Mouse (Mus musculus) cerebral cortex, adult 2 months (tissue): Measurements from ENCODE around the gene Nepn.

Source experiments
- WGBS: fragments of 180-500 bp; shearing (Covaris S2); methylation state at CpG from one replicate; pipeline ENCODE4 v1.1.7; 2018; 5-methylcytosine and 5-hydroxymethylcytosine counted together

The Nepn gene

GRCm38 (mm10) chr10:52388922-52389430, at the start of gene Nepn:
Gene Nepn, plus strand, starts transcription at chr10:52388972.
- 81% methylated on average over 5 of the region's 5 CpGs for WGBS

- 87% methylated on average over 4 of the region's 4 CpGs for WGBS
Measured at GRCm38 (mm10) chr10:52343324-52343723, 45.4 kb upstream of the Nepn start.

GRCm38 (mm10) chr10:52353184-52353583, 35.6 kb upstream of the Nepn start:
- 76% methylated on average over 9 of the region's 9 CpGs for WGBS

DNA sequence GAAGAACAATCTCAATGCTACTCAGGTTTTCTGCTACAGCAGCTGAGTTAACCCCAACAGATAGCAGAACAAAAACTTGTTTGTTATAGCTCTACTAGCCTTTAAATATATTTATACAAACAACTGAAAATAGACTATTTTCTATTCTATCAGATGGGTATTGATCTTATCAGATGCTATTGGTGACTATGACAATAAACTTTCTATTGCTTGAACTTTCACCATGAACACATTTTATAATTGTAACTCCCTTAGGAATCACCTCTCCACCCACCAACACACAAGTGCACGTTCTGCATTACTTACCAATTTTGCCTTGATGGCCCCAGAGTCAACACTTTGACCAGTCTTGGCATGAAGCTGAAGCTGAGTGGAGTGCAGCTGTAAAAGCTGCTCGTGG, 30.3 kb upstream of the Nepn start, which contains the start of gene Gm26741:
Gene Gm26741 (plus strand): TSS at position 301 of the 400 bp plus-strand sequence.
- WGBS, result 84% methylated on average over 2 of the region's 2 CpGs

GRCm38 (mm10) chr10:52360241-52360735, 28.5 kb upstream of the Nepn start:
- WGBS, result 88% methylated on average over 4 of the region's 4 CpGs

DNA sequence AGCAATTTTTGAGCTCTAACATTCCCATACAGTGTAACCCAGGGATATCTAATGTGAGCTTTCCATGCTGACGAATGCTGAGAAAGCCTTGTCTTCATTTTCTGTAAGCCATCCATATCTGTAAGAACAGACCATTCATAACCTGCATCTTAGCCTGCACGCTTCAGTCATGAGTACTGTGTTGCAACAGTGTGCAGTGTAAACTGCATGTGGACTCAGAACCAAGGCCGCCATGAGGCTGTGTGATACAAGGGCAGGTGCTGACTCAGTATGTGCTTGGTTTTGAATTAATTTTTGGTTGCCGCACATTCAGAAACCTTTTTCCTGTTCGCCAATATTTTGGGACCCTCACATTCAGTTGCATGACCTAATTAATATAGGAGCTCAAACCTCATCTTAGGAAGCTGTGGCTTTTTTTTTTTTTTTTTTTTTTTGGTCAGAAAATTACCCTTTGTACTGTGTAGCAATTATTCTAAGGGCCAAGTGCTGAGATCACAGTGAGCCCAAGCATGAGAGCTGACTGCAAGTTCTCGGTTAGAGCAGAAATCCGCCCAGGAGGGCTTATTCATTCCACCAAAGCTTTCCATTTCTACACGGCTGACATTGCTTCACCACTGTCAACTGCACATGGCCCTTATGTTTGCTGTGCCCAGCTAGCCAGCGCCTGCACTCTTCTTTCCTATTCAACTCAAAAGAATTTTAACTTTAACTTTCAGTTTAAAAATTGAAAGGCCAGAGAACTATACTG, 27.7 kb upstream of the Nepn start:
- WGBS, result 85% methylated on average over 9 of the region's 9 CpGs

DNA sequence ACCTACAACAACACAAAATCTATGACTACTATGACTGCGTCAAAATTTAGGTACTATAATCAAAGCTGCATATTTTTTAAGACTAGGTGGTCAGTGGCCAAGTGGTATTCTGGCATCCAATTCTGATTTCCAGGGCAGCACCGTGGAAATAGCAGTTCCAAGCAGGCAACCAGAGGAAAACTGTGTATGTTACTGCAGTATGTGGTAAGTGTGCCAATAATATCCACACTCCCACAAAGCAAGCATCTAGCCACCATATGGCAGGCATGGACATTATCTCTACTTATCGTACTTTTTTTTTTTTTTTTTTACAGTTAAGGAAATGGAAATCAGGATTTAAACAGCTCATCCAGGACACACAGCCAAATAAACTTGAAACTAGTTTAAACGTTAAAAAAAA, 20.4 kb upstream of the Nepn start:
- WGBS, result 60% methylated on average over 4 of the region's 4 CpGs

DNA sequence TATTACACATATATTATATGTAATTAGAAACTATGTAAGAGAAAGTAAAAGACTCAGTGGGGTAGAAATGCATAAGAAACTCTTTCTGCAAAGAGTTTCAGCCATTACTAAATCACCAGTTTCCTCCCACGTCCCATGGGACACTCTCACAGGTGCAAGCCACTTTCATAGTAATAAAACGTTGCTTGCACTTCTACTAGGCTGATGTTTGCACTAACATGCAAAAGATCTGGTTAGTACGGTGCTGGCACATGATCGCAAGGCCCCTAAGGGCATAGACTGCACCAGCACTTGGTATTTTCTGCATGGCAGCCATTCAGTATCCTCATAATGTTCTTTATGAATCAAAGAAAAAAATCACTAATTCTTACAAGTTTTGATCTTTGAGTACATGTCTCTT, 14.9 kb upstream of the Nepn start:
- WGBS, result 78% methylated on average over 4 of the region's 4 CpGs

DNA sequence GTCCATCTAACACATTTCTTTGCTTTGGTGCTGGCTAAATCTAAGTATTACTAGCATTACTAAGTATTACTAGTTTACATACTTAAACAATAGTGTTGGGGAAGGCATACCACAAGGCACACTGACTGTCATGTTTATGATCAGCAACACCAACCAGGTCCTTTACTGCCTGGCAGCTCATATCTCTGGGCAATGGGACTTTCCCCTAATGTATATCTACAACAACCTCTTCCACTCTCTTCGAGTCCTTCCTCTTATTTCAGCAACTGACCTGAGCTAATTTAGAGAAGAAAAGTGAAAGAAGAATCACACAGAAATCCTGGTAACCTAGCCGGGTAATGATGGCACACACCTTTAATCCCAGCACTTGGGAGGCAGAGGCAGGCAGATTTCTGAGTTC, 12.3 kb upstream of the Nepn start:
- 88% methylated on average over 2 of the region's 2 CpGs for WGBS

- 88% methylated on average over 2 of the region's 2 CpGs for WGBS
Measured at GRCm38 (mm10) chr10:52377813-52378212, 11.0 kb upstream of the Nepn start.

- 0% methylated on average over 19 of the region's 19 CpGs for WGBS
Measured at GRCm38 (mm10) chr10:52381321-52381801, 7.4 kb upstream of the Nepn start.

DNA sequence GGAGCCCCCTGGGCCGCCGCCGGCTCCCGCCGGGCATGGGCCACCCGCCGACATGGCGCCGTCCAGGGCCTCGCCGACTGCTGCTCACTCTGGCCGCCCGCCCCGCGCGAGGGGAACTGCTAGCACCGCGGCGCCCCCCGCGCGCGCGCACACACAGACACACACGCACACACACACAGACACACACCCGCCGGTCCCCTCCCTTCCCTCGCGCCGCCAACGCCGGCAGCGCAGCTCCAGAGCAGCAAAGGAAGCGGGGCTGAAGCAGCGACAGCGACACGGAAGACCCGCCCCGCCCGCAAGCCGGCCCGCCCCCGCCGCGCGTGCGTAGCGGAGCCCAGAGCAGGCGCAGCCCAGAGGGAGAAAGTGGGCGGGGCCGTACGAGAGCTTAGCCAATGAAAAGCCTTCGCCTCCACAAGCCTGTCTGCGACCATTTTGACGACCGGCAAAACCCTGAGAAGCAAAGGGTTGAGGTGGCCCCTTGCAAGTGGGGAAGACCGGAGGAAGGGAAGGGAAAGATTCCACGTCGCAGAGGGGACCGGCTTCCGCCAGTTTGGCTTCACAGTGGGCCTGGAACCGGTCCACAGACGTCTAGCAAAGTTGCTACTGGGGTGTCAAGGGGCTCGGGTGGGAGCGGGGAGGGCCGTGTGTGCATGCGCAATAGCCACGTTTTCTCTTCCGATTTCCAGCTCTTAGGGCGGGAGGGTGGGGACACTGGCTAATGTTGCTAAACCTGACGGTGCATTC, 6.8 kb upstream of the Nepn start, which contains the start of gene Gopc:
Gene Gopc (minus strand): TSS at position 280 of the 747 bp plus-strand sequence.
- WGBS, result 1% methylated on average over 70 of the region's 71 CpGs

GRCm38 (mm10) chr10:52383022-52383421, 5.8 kb upstream of the Nepn start:
- WGBS, result 80% methylated on average over 6 of the region's 6 CpGs

DNA sequence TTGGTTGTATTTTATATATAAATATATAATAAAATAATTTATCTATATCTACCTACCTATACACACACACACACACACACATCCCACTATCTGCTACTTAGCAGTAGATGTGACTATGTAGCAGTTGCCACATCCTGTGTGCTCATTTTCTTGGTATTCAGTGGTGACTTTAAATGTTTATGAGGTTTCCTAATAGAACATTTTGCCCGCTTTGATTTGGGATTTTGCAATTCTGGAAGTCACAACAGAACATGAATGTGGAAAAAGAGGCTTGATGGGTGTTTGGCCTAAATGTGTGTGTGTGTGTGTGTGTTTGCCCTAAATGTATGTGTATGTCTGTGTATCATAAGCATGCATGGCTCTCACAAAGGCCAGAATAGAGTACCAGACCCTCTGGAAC, 5.2 kb upstream of the Nepn start:
- WGBS, result 96% methylated on average over 1 of the region's 1 CpGs

GRCm38 (mm10) chr10:52384823-52385610, 3.8 kb upstream of the Nepn start:
- 26% methylated on average over 8 of the region's 8 CpGs for WGBS

DNA sequence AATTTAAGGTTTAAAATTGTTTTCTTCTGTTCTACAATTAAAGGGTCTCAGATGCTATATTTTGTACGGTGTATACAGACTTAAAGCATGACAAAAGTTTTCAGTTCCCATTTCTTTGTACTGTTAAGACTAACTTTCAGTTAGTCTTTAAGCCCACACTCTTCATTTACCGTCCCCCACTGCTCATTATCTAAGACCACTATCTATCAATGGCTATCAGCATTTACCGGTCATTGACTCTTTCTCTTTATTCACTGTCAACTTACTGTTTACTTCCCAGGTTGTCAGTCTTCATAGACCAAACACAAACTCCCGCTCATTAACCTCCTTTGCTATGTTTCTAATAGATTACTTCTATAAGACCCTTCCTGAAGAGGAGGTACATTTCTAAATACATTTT, 1.6 kb upstream of the Nepn start:
- 87% methylated on average over 4 of the region's 4 CpGs for WGBS

- 76% methylated on average over 3 of the region's 3 CpGs for WGBS
Measured at GRCm38 (mm10) chr10:52389438-52389837, 666 bp downstream of the Nepn start.

DNA sequence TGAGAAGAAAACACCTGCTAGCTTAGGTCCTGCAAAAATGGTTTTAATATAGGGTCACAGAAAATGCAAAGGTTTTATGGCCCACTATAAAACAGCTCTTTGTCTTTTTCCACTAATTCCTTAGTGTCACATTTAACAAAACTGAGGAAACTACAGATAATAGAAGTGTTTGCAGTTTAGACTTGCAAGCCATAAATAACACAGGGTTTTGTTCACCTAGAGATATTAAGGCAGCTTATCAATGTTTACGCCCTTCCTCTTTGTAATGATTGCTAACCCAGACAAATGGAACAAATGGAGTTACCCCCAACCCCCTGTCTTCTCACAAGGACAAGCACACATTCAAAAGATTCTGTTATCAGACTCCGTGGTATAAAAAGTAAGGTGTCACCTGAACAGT, 2.4 kb downstream of the Nepn start:
- WGBS, result 88% methylated on average over 2 of the region's 2 CpGs

DNA sequence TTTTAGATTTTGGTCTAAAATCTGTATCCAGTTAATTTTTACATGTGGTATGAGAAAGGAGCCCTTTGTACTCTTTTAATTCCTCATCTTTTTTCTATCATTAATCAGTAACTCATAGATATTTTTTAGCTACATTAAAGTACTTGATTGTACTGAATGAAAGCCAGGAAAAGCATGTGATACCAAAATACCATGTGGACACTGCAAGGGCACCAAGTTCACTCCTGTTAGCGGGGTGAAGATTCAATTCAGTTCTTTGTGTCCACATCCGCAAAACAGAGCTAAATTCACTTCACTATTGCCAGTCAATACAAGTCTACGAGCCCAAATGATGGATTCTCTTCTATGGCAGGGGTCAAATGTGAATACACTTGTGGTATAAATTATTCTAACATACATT, 7.9 kb downstream of the Nepn start:
- WGBS, result 94% methylated on average over 3 of the region's 3 CpGs

DNA sequence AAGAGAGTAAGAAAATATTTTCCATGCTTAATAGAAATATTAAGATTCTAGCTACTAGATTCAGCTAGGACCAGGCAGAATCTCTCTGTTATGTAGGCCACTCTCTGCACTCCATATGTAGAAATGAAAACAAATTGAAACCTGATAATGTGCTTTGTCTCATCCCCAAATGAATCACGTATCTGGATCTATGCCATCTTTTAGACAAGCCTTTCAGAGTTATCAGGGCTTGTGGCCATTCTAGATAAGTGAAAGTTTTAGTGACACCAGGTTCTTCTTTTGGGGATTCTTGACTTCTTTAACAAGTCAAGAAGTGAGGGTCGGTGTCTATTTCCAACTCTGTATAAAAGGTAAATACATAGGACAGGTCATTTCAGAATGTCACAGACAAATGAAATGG, 9.9 kb downstream of the Nepn start:
- WGBS, result 79% methylated on average over 2 of the region's 2 CpGs

GRCm38 (mm10) chr10:52399722-52400121, 10.9 kb downstream of the Nepn start:
- WGBS, result 52% methylated on average over 3 of the region's 3 CpGs

GRCm38 (mm10) chr10:52405160-52405559, 16.4 kb downstream of the Nepn start:
- WGBS, result 94% methylated on average over 13 of the region's 13 CpGs
